Mouse (Mus musculus) heart, adult 2 months (tissue): Measurements from ENCODE around the gene Ntf3.

Experiments
- CTCF ChIP-seq: fragments of 200-600 bp; IDR thresholded peaks from 2 replicates; pipeline ENCODE4 v1.8.1; 2022; ENCODE audit warnings: antibody characterized with exemption, mild to moderate bottlenecking, moderate library complexity
- POLR2A ChIP-seq: fragments of 200-500 bp; IDR thresholded peaks from 2 replicates; pipeline ENCODE4 v1.6.1; 2011; ENCODE audit warnings: mild to moderate bottlenecking, low read depth, low read length, control low read depth; ENCODE audit not compliant: insufficient read depth

DNA sequence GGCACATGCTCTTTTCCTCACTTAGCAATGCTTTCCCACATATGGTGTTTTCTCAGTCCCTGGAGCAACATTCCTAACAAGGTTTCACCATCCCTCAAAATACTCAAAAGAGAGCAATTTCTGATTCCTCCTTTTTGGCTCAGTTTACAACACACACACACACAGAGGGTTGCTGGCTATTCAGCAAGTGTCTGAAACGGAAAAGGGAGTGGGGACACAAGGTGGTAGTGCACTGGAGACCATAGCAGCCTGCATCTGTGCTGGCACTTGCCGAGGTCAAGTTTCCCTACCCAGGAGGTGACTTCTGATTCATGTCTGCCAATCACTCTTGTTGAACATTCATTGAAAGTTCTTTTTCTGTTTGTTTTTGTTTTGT, 59.9 kb downstream of the Ntf3 start:
- TF ChIP-seq CTCF (no peak), POLR2A (no peak)
